Mouse (Mus musculus) left cerebral cortex, adult 2 months (tissue): Measurements from ENCODE around the gene Mad2l2. TPM values are rescaled to one million over a fixed set of nuclear protein-coding genes. Genes with fewer than 3 reads are reported as not detected.

ENCODE experiments used
- DNase-seq, 2 experiments: peaks; one replicate each; pipeline ENCODE4 v3.0.0; 2021 to 2022; ENCODE audit warnings: low spot score in 2 of 2, mixed read lengths in 1 of 2; ENCODE audit errors: extremely low spot score in 1 of 2
- H3K27ac ChIP-seq: fragments of 200-600 bp; 2 replicates; pipeline ENCODE4 v1.8.1; 2022
- H3K4me3 ChIP-seq: fragments of 200-600 bp; 2 replicates; pipeline ENCODE4 v1.8.1; 2022
- CTCF ChIP-seq: fragments of 200-600 bp; IDR thresholded peaks from 2 replicates; pipeline ENCODE4 v1.8.1; 2022; ENCODE audit warnings: antibody characterized with exemption, mild to moderate bottlenecking, moderate library complexity
- intact Hi-C: fragments of 180-260 bp; cut with DNase I; formaldehyde crosslinking; loops from one replicate; pipeline ENCODE4 v1.15.1; 2025
- total RNA-seq, 2 experiments: library from RNA; stranded (reverse); gene quantifications; 2 replicates each; pipeline ENCODE4 v1.2.3; 2021

Mad2l2 gene
- total RNA-seq, 2 experiments from 2014 or later: 14.2 to 16.1 TPM

DNA sequence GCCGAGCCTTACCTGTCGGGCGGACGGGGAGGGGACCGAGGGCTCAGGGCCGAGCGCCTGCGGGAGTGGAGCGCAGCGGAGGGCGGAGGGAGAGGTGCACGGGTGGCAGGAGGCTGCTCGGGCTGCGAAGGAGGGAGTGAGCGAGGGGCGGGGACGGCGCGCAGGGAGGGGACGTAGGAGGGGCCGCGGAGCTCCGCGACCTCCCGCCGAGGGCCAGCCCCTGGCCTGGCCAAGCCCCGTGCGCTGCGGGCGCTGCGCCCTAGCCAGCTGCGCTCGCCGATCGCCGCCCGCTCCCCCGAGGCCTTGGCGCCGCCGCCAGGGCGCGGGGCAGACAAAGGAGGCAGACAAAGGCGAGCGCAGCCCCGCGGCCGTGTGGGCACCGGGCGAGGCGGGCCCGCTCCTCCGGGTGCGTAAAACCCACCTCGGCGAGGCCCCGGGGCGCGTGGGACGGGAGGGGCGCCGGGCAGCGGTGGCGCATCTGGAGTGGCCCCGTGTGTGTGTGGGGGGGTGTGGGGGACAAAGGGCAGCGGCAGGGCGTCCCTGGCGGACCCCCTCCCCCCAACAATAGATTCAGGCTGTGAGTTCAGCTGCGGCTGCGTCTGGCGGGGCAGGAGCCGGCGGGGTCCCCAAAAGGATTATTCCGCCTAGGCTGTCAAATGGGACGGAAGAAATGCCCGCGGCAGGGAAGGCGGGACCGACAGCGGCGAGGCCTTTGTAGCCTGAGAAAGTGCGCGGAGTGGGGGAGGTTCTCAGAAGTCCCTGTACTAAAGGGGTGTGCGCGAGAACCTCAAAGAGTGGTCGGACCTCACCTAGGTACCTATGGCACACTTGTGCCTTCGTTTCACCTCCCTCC, 603 bp downstream of the Mad2l2 start, which contains the start of gene Draxin:
Gene Draxin (minus strand): TSS at position 138 of the 853 bp plus-strand sequence.
- Histone ChIP-seq H3K27ac (no peak within 1 kb of the TSS), H3K4me3 (peak within 1 kb of the TSS; percentile 48)
- intact Hi-C loops: no loop called here
- DNase-seq: no peak
- no peak for TF ChIP-seq CTCF

DNA sequence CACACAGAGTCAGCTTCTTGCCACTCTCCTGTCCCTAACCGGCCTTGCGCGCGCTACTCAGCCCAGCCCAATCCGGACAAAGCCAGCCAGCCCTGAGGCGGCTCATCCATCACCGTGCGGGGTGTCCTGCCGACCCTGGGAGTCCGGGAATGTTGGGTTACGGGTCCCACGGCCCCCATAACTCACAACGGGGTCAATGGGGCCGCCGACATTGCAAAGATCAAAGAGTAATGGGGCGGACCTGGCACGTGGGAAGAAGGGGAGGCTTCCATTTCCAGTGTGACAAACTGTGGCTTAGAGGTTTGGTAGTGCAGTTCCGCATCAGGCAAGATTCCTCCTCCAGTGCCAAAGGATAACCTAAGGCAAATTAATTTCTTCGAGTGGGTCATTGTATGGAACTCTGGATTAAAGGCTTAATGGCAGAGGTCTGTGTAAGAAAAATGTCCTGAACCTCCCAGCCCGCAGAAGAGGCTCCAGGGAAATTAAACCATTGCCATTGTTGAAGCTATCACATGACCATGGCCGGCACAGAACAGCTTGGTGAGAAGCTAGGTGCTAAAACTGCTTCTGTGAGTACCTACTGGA, 1.4 kb downstream of the Mad2l2 start:
- DNase-seq: no peak
- intact Hi-C loops: no loop called here
- Histone ChIP-seq H3K4me3 (no peak overlapping the region), H3K27ac (no peak overlapping the region)
- no peak for TF ChIP-seq CTCF

DNA sequence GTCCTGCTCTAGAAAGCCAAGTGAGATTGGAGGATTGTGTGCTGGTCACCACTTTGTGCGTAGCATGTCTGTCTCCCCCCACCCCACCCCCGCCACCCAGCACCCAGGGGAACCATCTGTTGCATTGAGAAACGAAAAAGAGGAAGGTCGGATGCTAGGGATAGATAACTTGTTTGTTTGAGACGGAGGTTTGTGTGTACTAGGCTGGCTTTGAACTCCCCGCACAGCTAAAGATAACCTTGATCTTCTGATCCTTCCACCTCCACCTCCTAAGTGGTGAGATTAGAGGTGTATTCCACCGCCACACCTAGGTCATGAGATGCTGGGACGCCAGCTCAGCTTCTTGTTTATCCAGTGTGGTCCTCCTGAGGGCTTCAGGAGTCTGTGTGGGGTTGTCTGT, 4.8 kb downstream of the Mad2l2 start:
- H3K4me3 ChIP-seq: no peak overlapping the region
- TF ChIP-seq CTCF: no peak
- intact Hi-C loops: no loop called here
- H3K27ac ChIP-seq: no peak overlapping the region
- no peak for DNase-seq

DNA sequence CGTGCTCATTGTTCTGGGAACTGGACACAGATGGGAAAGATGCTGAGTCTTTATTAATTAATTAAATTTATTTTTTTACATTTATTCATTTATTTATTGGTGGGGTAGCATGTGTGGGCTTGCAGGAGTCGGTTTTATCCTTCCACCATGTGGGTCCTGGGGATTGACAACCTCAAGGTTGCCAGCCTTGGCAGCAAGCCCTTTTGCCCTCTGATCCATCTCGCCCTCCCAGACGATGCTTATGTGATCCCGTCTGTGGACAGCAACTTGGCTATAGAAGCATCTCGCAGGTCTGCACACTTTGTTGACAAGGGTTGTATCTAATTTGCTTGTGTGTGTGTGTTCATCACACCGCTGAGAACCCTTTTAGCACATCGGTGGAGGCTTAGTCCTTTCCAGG, 7.3 kb downstream of the Mad2l2 start:
- intact Hi-C loops: no loop called here
- DNase-seq: no peak
- Histone ChIP-seq H3K27ac (no peak overlapping the region), H3K4me3 (no peak overlapping the region)
- TF ChIP-seq CTCF: no peak

DNA sequence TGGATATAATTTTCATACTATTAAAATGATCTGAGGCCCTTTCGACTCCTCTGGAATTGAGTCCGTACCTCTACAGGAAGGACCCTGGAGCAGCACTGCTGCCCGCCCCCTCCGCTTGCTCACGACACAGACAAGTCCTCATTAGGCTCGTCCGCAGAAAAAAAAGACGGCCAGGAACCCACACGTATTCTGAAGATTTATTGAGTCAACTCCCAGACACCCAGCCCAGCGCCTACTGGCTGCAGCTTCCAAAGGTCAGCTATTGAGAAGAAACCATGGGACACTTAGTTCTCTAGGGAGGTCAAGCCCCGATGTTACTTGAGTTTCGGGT, 9.5 kb downstream of the Mad2l2 start:
- peak overlapping the region; percentile 91 for H3K4me3 ChIP-seq
- no peak for TF ChIP-seq CTCF
- H3K27ac ChIP-seq: peak overlapping the region; percentile 91; the same call in 1 of the 2 replicates
- intact Hi-C loops: loop anchor here (1.0 kb wide), 1 partner anchor 12 kb away; no protein-coding TSS in a partner anchor
- DNase-seq: no peak

DNA sequence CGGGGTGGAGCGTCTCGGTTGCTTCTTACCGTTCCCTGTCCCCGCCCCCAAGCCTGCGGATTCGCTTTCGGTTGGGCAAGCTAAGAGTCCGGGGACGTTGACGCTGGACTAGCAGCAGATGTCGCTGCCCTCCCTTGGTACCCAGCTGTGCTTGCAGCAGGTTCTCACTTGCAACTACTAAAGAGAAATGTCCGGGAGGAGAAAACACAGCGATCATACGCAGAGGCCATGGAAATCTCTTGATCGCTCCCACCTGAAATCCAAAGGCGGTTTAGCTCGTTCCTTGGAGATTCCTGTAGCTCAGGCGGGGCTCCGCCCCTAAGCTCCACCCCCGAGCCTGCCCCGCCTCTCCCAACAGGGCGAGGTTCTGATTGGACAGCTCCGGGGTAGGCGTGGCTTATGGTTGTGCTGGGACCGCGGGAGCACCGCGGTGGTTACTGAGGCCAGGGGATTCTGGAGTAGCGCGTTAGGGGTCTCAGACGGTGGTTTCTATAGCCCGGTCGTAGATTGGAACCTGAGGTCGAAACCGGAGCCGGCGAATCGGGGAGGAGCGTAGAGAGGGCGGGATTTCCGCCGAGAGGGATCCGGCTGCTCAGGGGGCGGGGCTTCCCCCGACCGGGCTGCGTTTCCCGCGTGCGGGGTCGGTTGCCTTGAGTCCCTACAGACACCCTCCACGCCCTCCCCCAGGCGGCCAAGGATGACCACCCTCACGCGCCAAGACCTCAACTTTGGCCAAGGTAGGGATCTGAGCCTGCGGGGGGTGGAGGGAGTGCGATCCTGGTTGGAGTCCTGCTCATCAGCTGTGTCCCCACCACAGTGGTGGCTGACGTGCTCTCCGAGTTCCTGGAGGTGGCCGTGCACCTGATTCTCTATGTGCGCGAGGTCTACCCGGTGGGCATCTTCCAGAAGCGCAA, 10.2 kb downstream of the Mad2l2 start:
- Histone ChIP-seq H3K4me3 (peak overlapping the region; percentile 91), H3K27ac (peak overlapping the region; percentile 91)
- intact Hi-C loops: loop anchor here (1.0 kb wide), 1 partner anchor 11 kb away; no protein-coding TSS in a partner anchor
- peak; percentile 72 for TF ChIP-seq CTCF
- peak; percentile 88 to 91 for DNase-seq

DNA sequence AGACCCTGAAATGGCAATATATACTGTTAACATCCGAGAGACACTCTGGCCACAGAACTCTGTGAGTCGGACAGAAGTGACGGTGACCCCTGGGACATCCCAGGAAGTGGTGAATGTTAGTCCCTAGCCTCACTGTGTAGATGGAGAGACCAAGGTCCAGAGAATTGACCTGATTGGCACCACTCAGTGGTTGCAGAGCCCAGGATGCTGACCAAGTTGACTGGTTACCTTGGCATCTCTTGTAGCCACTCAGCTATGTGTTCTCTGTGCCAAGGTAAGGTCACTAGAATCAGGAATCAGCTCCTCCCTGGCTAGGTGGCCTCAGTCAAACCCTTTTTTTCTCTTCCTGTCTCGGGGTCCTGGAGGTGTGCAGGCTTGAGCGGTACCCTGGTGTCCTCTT, 13.5 kb downstream of the Mad2l2 start:
- intact Hi-C loops: no loop called here
- no peak overlapping the region for H3K4me3 ChIP-seq
- no peak for TF ChIP-seq CTCF
- no peak for DNase-seq
- no peak overlapping the region for H3K27ac ChIP-seq

DNA sequence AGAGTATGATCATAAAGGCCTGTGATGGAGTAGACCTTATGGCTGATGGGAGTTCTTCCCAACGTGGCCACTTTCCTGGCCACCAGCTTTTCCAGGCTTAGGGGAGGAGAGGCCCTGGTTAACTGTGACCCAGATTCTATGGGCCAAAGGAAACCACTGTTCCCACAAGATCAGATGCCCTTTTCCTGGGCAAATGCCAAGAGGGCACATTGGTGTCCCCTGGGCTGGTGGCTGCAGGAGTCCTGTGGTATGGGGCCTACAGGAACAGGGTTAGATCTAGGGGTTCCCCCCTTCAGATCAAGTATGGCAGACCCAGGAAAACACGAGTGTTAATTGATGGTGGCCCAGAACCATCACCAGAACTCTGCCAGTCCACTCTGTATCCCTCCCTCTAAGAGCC, 17.5 kb downstream of the Mad2l2 start:
- DNase-seq: no peak
- H3K4me3 ChIP-seq: no peak overlapping the region
- TF ChIP-seq CTCF: no peak
- intact Hi-C loops: no loop called here
- no peak overlapping the region for H3K27ac ChIP-seq

DNA sequence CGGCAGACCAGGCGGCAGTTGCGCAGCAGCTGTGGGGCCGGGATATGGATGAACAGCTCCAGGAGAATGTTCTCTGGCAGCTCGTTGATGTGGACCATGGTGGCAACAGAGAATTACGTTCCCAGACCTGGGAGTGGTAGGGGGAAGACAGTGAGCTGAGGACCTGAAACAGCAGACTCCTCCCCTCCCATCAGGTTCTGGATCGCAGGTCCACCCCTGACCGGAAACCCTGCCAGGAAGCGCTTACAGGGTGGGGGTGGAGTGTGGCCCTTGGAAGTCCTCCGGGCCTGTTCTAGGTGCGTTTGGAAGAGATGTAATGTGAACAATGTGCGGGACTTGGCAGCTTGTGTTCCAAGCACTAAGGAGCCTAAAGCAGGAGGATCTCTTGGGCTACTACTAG, 19.4 kb downstream of the Mad2l2 start:
- intact Hi-C loops: no loop called here
- no peak for DNase-seq
- Histone ChIP-seq H3K27ac (no peak overlapping the region), H3K4me3 (no peak overlapping the region)
- TF ChIP-seq CTCF: no peak

DNA sequence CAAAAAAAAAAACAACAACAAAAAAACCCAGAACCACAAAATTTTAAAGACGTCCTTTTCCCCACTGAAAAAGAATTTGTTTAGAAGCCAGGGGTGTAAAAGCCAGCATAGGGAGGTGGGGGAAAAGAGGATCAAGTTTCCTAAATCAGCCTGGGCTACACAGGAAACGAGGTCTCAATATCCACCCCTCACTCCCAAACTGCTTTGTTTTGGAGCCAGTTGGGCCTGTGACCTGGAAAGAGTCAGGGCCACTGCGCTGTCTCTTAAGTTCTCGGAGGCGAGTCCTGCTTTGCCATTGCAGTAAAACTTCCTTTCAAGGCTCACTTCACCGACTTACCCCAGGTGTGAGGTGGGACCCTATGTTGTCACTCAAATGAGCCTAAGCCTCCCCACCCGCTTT, 20.1 kb downstream of the Mad2l2 start:
- no peak for TF ChIP-seq CTCF
- Histone ChIP-seq H3K27ac (no peak overlapping the region), H3K4me3 (no peak overlapping the region)
- intact Hi-C loops: no loop called here
- DNase-seq: no peak

DNA sequence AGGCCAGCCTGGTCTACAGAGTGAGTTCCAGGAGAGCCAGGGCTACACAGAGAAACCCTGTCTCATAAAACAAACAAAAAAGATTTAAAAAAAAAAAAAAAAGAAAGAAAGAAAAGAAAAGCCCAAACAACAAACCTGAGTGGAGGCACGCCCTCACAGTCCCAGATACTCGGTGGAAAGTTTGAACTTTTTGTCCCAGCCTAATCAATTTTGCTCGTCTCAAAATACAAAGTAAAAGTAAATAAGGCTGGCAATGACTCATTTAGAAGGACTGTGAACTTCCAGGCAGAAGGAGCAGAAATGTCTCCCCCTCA, 20.7 kb downstream of the Mad2l2 start:
- DNase-seq: no peak
- intact Hi-C loops: loop anchor here (1.0 kb wide), 1 partner anchor 11 kb away; no protein-coding TSS in a partner anchor
- Histone ChIP-seq H3K27ac (peak overlapping the region; percentile 99), H3K4me3 (peak overlapping the region; percentile 82)
- TF ChIP-seq CTCF: no peak
